Mouse (Mus musculus): ENCODE data around the gene Wwox. TPM values are rescaled to one million over a fixed set of nuclear protein-coding genes. Genes with fewer than 3 reads are reported as not detected.

Wwox gene
- polyA plus RNA-seq, 1 experiment from 2014 or later = 10.9 TPM

GRCm38 (mm10) chr8:115228903-115229302 is 789.4 kb downstream of the Wwox start:
- Histone ChIP-seq H3K4me1 (ENCODE audit: control insufficient read depth, insufficient read depth, low read length) (no peaks in the 10 kb centered on the region), H3K4me3 (ENCODE audit: low read length) (no peak overlapping the region), H3K27ac (ENCODE audit: low read length) (no peak overlapping the region), H3K27me3 (replicated peaks; ENCODE audit: control insufficient read depth, insufficient read depth, low read length) (no peaks in the 10 kb centered on the region), H3K9ac (ENCODE audit: low read depth, low read length) (no peak overlapping the region), H3K9me3 (ENCODE audit: control insufficient read depth, low read length) (no peaks in the 10 kb centered on the region), H3K36me3 (ENCODE audit: control insufficient read depth, insufficient read depth, low read length) (no peaks in the 10 kb centered on the region), H3K4me2 (ENCODE audit: low read depth, low read length) (no peak overlapping the region)
- no peak for ATAC-seq
- 79% methylated on average over 11 of the region's 11 CpGs for WGBS

GRCm38 (mm10) chr8:115234068-115234467 is 794.6 kb downstream of the Wwox start:
- Histone ChIP-seq H3K27me3 (replicated peaks; ENCODE audit: control insufficient read depth, insufficient read depth, low read length) (no peaks in the 10 kb centered on the region), H3K27ac (ENCODE audit: low read length) (no peak overlapping the region), H3K4me1 (ENCODE audit: control insufficient read depth, insufficient read depth, low read length) (no peaks in the 10 kb centered on the region), H3K4me2 (ENCODE audit: low read depth, low read length) (no peak overlapping the region), H3K9me3 (ENCODE audit: control insufficient read depth, low read length) (no peaks in the 10 kb centered on the region), H3K36me3 (ENCODE audit: control insufficient read depth, insufficient read depth, low read length) (no peaks in the 10 kb centered on the region), H3K9ac (ENCODE audit: low read depth, low read length) (no peak overlapping the region), H3K4me3 (ENCODE audit: low read length) (no peak overlapping the region)
- no peak for ATAC-seq
- 70% methylated on average over 6 of the region's 6 CpGs for WGBS

DNA sequence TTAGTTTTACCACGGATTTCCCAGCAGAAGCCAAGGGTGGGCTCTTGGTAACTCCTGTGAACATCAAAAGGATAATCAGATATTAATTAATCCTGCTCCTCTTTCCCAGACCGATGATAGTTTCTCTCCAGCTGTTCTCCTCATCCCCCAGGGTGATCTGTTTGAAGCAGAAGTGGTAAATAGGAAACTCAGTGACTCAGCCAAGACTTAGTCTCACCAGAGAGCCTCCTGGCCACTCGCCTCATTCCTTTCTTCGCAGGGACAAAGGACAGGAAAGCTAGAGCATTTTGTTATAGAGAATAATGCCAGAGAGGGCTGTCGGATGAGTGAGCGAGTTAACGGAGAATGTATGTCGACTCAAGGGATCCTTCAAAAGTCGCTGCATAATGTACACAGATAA is 798.1 kb downstream of the Wwox start:
- no peak overlapping the region for H3K9ac ChIP-seq (ENCODE audit: low read depth, low read length)
- H3K27me3 ChIP-seq (replicated peaks; ENCODE audit: control insufficient read depth, insufficient read depth, low read length) = no peaks in the 10 kb centered on the region
- no peaks in the 10 kb centered on the region for H3K36me3 ChIP-seq (ENCODE audit: control insufficient read depth, insufficient read depth, low read length)
- no peak overlapping the region for H3K4me3 ChIP-seq (ENCODE audit: low read length)
- no peak overlapping the region for H3K27ac ChIP-seq (ENCODE audit: low read length)
- no peaks in the 10 kb centered on the region for H3K4me1 ChIP-seq (ENCODE audit: control insufficient read depth, insufficient read depth, low read length)
- no peaks in the 10 kb centered on the region for H3K9me3 ChIP-seq (ENCODE audit: control insufficient read depth, low read length)
- no peak for ATAC-seq
- H3K4me2 ChIP-seq (ENCODE audit: low read depth, low read length) = no peak overlapping the region
- 62% methylated on average over 9 of the region's 9 CpGs for WGBS

DNA sequence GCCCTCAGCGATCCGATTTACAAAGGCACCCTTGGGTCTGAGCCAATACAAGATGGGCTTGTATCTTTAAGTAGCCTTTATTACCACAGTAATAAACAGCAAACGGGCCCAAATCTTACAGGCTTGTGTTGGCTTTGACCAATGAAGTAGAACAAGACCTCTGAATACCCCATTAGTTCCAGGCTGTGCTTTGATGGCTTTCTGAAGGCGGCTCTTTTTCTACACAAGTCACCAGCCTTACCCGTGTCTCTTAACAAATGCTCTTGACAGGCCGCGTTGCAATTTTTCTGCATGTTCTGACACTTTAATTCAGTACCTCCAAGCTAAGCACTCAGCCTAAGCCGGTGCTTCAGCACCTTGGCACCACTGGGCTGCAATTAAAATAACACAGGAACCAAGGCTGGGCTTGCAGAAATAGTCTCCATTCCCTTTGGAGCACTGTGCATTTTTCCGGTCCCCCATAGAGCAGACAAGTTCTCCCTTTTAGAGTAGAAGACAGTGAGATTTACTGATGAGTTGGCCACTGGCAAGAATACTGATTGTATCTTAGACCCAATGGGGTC is 804.1 kb downstream of the Wwox start:
- no peaks in the 10 kb centered on the region for H3K4me1 ChIP-seq (ENCODE audit: control insufficient read depth, insufficient read depth, low read length)
- no peaks in the 10 kb centered on the region for H3K36me3 ChIP-seq (ENCODE audit: control insufficient read depth, insufficient read depth, low read length)
- H3K4me3 ChIP-seq (ENCODE audit: low read length) = no peak overlapping the region
- no peak for ATAC-seq
- H3K9me3 ChIP-seq (ENCODE audit: control insufficient read depth, low read length) = no peaks in the 10 kb centered on the region; the same call in 1 of the 2 replicates
- no peak overlapping the region for H3K9ac ChIP-seq (ENCODE audit: low read depth, low read length)
- H3K27ac ChIP-seq (ENCODE audit: low read length) = no peak overlapping the region
- WGBS = 82% methylated on average over 9 of the region's 9 CpGs
- no peaks in the 10 kb centered on the region for H3K27me3 ChIP-seq (replicated peaks; ENCODE audit: control insufficient read depth, insufficient read depth, low read length)
- H3K4me2 ChIP-seq (ENCODE audit: low read depth, low read length) = no peak overlapping the region

GRCm38 (mm10) chr8:115249688-115250366 is 810.4 kb downstream of the Wwox start:
- no peaks in the 10 kb centered on the region for H3K27me3 ChIP-seq (replicated peaks; ENCODE audit: control insufficient read depth, insufficient read depth, low read length)
- H3K4me1 ChIP-seq (ENCODE audit: control insufficient read depth, insufficient read depth, low read length) = no peaks in the 10 kb centered on the region
- no peaks in the 10 kb centered on the region for H3K36me3 ChIP-seq (ENCODE audit: control insufficient read depth, insufficient read depth, low read length)
- no peaks in the 10 kb centered on the region; the same call in 1 of the 2 replicates for H3K9me3 ChIP-seq (ENCODE audit: control insufficient read depth, low read length)
- 39% methylated on average over 22 of the region's 22 CpGs for WGBS
- H3K4me2 ChIP-seq (ENCODE audit: low read depth, low read length) = peak overlapping the region; percentile 42
- no peak overlapping the region for H3K9ac ChIP-seq (ENCODE audit: low read depth, low read length)
- no peak overlapping the region for H3K27ac ChIP-seq (ENCODE audit: low read length)
- no peak for ATAC-seq
- no peak overlapping the region; the same call in 1 of the 2 replicates for H3K4me3 ChIP-seq (ENCODE audit: low read length)

GRCm38 (mm10) chr8:115255550-115255949 is 816.1 kb downstream of the Wwox start:
- Histone ChIP-seq H3K27me3 (replicated peaks; ENCODE audit: control insufficient read depth, insufficient read depth, low read length) (no peaks in the 10 kb centered on the region), H3K4me3 (ENCODE audit: low read length) (no peak overlapping the region), H3K9ac (ENCODE audit: low read depth, low read length) (no peak overlapping the region), H3K4me2 (ENCODE audit: low read depth, low read length) (no peak overlapping the region), H3K36me3 (ENCODE audit: control insufficient read depth, insufficient read depth, low read length) (no peaks in the 10 kb centered on the region), H3K27ac (ENCODE audit: low read length) (no peak overlapping the region), H3K9me3 (ENCODE audit: control insufficient read depth, low read length) (no peaks in the 10 kb centered on the region), H3K4me1 (ENCODE audit: control insufficient read depth, insufficient read depth, low read length) (peaks cover 2% of the 10 kb centered on the region; the same call in 1 of the 2 replicates)
- WGBS = 56% methylated on average over 13 of the region's 13 CpGs
- ATAC-seq = no peak

DNA sequence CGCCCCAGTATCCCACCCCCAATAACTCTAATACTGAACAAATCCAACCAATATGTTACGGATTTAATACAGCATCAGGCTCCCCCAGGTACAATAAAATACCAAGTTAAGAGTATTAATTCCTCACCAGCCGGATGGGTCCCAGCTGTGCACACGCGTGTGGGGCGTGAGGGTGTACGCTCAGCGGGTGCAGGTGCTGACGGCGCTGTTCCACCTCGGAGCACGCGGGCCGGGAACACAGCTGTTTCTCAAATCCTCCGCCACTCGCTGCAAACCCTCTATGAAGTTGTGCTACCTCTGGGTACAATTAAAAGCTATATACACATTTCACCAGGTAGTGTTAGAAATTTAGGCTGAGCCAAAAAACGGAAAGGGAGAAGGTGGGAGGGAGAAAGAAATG is 818.0 kb downstream of the Wwox start:
- H3K4me3 ChIP-seq (ENCODE audit: low read length) = no peak overlapping the region
- 91% methylated on average over 17 of the region's 17 CpGs for WGBS
- H3K4me2 ChIP-seq (ENCODE audit: low read depth, low read length) = no peak overlapping the region
- H3K27ac ChIP-seq (ENCODE audit: low read length) = no peak overlapping the region
- peaks cover 2% of the 10 kb centered on the region; the same call in 1 of the 2 replicates for H3K4me1 ChIP-seq (ENCODE audit: control insufficient read depth, insufficient read depth, low read length)
- no peaks in the 10 kb centered on the region for H3K9me3 ChIP-seq (ENCODE audit: control insufficient read depth, low read length)
- H3K9ac ChIP-seq (ENCODE audit: low read depth, low read length) = no peak overlapping the region
- no peaks in the 10 kb centered on the region for H3K27me3 ChIP-seq (replicated peaks; ENCODE audit: control insufficient read depth, insufficient read depth, low read length)
- no peaks in the 10 kb centered on the region for H3K36me3 ChIP-seq (ENCODE audit: control insufficient read depth, insufficient read depth, low read length)
- ATAC-seq = no peak

DNA sequence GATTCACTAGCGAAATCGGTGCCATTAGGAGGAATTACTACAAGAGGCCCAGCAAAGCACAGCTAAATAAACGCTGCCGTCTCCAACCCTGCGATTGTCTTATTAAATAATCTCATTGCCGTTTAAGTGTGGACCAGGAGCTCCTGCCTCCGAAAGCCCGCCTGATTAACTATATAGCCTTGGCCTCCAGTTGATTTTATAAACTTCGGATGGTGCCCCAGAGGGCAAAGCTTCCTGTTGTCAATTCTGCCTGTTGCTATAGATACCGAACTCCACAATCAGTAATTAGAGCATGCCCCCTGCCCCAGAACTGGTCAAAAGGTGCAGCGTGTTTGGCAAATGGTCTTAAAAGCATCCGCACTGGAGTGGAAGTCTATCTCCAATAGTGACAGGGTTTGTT is 820.4 kb downstream of the Wwox start:
- Histone ChIP-seq H3K36me3 (ENCODE audit: control insufficient read depth, insufficient read depth, low read length) (no peaks in the 10 kb centered on the region), H3K4me3 (ENCODE audit: low read length) (no peak overlapping the region), H3K27me3 (replicated peaks; ENCODE audit: control insufficient read depth, insufficient read depth, low read length) (no peaks in the 10 kb centered on the region), H3K9me3 (ENCODE audit: control insufficient read depth, low read length) (no peaks in the 10 kb centered on the region), H3K27ac (ENCODE audit: low read length) (no peak overlapping the region), H3K4me1 (ENCODE audit: control insufficient read depth, insufficient read depth, low read length) (peaks cover 2% of the 10 kb centered on the region; the same call in 1 of the 2 replicates), H3K4me2 (ENCODE audit: low read depth, low read length) (no peak overlapping the region), H3K9ac (ENCODE audit: low read depth, low read length) (no peak overlapping the region)
- no peak for ATAC-seq
- 60% methylated on average over 12 of the region's 12 CpGs for WGBS

DNA sequence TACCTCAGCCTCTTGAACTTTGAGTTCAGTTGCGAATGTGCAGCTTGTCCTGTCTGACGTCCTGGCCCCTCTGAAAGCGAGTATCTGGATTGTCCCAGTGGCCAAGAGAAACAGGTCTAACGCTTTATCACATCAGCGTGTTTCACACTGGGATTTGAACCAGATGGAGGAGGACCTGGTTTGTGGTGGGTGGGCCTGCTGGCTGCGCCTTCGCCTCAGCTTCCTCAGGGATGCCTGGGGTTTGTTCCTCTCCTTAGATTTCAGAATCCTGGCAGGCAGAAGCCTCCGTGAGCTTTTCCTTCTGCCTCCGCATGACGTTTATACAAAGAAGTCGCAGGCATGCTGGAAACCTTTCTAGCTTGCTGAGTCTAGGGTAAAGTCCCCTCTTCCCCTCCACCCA is 827.7 kb downstream of the Wwox start:
- H3K9ac ChIP-seq (ENCODE audit: low read depth, low read length) = no peak overlapping the region
- ATAC-seq = no peak
- WGBS = 62% methylated on average over 11 of the region's 11 CpGs

More for the DNA sequence above, 827.7 kb downstream of the Wwox start:
- no peaks in the 10 kb centered on the region for H3K4me1 ChIP-seq (ENCODE audit: control insufficient read depth, insufficient read depth, low read length)
- H3K27ac ChIP-seq (ENCODE audit: low read length) = no peak overlapping the region
- H3K9me3 ChIP-seq (ENCODE audit: control insufficient read depth, low read length) = no peaks in the 10 kb centered on the region
- no peak overlapping the region for H3K4me3 ChIP-seq (ENCODE audit: low read length)
- no peak overlapping the region for H3K4me2 ChIP-seq (ENCODE audit: low read depth, low read length)
- no peaks in the 10 kb centered on the region for H3K27me3 ChIP-seq (replicated peaks; ENCODE audit: control insufficient read depth, insufficient read depth, low read length)
- no peaks in the 10 kb centered on the region for H3K36me3 ChIP-seq (ENCODE audit: control insufficient read depth, insufficient read depth, low read length)

Data from intestine, embryonic 16.5 days (tissue).